Mouse (Mus musculus): ENCODE results near the gene Gne. TPM values are rescaled to one million over a fixed set of nuclear protein-coding genes. Genes with fewer than 3 reads are reported as not detected.

The Gne gene
- total and polyA plus RNA-seq, 2 experiments from 2014 or later, result 24.2 to 44.0 TPM

- TF ChIP-seq CTCF (IDR thresholded peaks at IDR 0.05; ENCODE audit: low read depth) (0 out of 2 replicates have a peak, but pooled peaks have one; percentile 8), EP300 (IDR thresholded peaks at IDR 0.05; ENCODE audit: low read depth) (peak; percentile 58; the same call in 1 of the 2 replicates)
- H3K27ac ChIP-seq (ENCODE audit: low read depth), result peak overlapping the region; percentile 62
- H3K4me1 ChIP-seq (ENCODE audit: control insufficient read depth, insufficient read depth), result peaks cover 12% of the 10 kb centered on the region; the same call in 1 of the 2 replicates
- H3K36me3 ChIP-seq (replicated peaks; ENCODE audit: control insufficient read depth, insufficient read depth, low read length), result no peaks in the 10 kb centered on the region
- H3K9ac ChIP-seq (replicated peaks; ENCODE audit: low read depth, low read length), result no peak overlapping the region
- H3K4me3 ChIP-seq (ENCODE audit: low read depth, low read length), result no peak overlapping the region
- H3K9me3 ChIP-seq (replicated peaks; ENCODE audit: control insufficient read depth, low read length), result no peaks in the 10 kb centered on the region
- DNase-seq (ENCODE audit: low spot score) (peak; percentile 62), ATAC-seq (ENCODE audit: insufficient read depth, low read depth) (peak; percentile 80)
- H3K4me2 ChIP-seq (ENCODE audit: low read depth, low read length), result peak overlapping the region; percentile 15; the same call in 1 of the 2 replicates
- no peaks in the 10 kb centered on the region for H3K27me3 ChIP-seq (ENCODE audit: control insufficient read depth, insufficient read depth, low read length)
- WGBS, result 9% methylated on average over 4 of the region's 4 CpGs
Measured at GRCm38 (mm10) chr4:44112741-44113140, 28.8 kb upstream of the Gne start.

- TF ChIP-seq EP300 (IDR thresholded peaks at IDR 0.05; ENCODE audit: low read depth) (no peak), CTCF (IDR thresholded peaks at IDR 0.05; ENCODE audit: low read depth) (no peak)
- Histone ChIP-seq H3K4me1 (ENCODE audit: control insufficient read depth, insufficient read depth) (peaks cover 15% of the 10 kb centered on the region), H3K27me3 (ENCODE audit: control insufficient read depth, insufficient read depth, low read length) (no peaks in the 10 kb centered on the region), H3K36me3 (replicated peaks; ENCODE audit: control insufficient read depth, insufficient read depth, low read length) (no peaks in the 10 kb centered on the region), H3K27ac (ENCODE audit: low read depth) (no peak overlapping the region), H3K9me3 (replicated peaks; ENCODE audit: control insufficient read depth, low read length) (no peaks in the 10 kb centered on the region), H3K4me2 (ENCODE audit: low read depth, low read length) (no peak overlapping the region), H3K9ac (replicated peaks; ENCODE audit: low read depth, low read length) (no peak overlapping the region), H3K4me3 (ENCODE audit: low read depth, low read length) (no peak overlapping the region)
- 83% methylated on average over 7 of the region's 7 CpGs for WGBS
- no peak for DNase-seq (ENCODE audit: low spot score)
- no peak for ATAC-seq (ENCODE audit: insufficient read depth, low read depth)
Measured at GRCm38 (mm10) chr4:44110771-44111170, 26.8 kb upstream of the Gne start.

- Histone ChIP-seq H3K36me3 (replicated peaks; ENCODE audit: control insufficient read depth, insufficient read depth, low read length) (no peaks in the 10 kb centered on the region), H3K4me1 (ENCODE audit: control insufficient read depth, insufficient read depth) (peaks cover 11% of the 10 kb centered on the region), H3K4me3 (ENCODE audit: low read depth, low read length) (no peak overlapping the region), H3K27ac (ENCODE audit: low read depth) (0 out of 2 replicates have a peak overlapping the region, but pooled peaks have one; percentile 6), H3K27me3 (ENCODE audit: control insufficient read depth, insufficient read depth, low read length) (no peaks in the 10 kb centered on the region), H3K9ac (replicated peaks; ENCODE audit: low read depth, low read length) (no peak overlapping the region), H3K4me2 (ENCODE audit: low read depth, low read length) (no peak overlapping the region), H3K9me3 (replicated peaks; ENCODE audit: control insufficient read depth, low read length) (no peaks in the 10 kb centered on the region)
- WGBS, result 92% methylated on average over 6 of the region's 6 CpGs
- no peak for TF ChIP-seq CTCF (IDR thresholded peaks at IDR 0.05; ENCODE audit: low read depth)
- TF ChIP-seq EP300 (IDR thresholded peaks at IDR 0.05; ENCODE audit: low read depth), result no peak
- ATAC-seq (ENCODE audit: insufficient read depth, low read depth), result no peak
- DNase-seq (ENCODE audit: low spot score), result no peak
Measured at GRCm38 (mm10) chr4:44108297-44108696, 24.3 kb upstream of the Gne start.

GRCm38 (mm10) chr4:44107339-44107738 lies 23.4 kb upstream of the Gne start:
- 0 out of 2 replicates have a peak, but pooled peaks have one; percentile 5 for TF ChIP-seq CTCF (IDR thresholded peaks at IDR 0.05; ENCODE audit: low read depth)
- no peak for TF ChIP-seq EP300 (IDR thresholded peaks at IDR 0.05; ENCODE audit: low read depth)
- Histone ChIP-seq H3K4me1 (ENCODE audit: control insufficient read depth, insufficient read depth) (peaks cover 4% of the 10 kb centered on the region; the same call in 1 of the 2 replicates), H3K27ac (ENCODE audit: low read depth) (peak overlapping the region; percentile 77), H3K9ac (replicated peaks; ENCODE audit: low read depth, low read length) (no peak overlapping the region), H3K36me3 (replicated peaks; ENCODE audit: control insufficient read depth, insufficient read depth, low read length) (no peaks in the 10 kb centered on the region), H3K27me3 (ENCODE audit: control insufficient read depth, insufficient read depth, low read length) (no peaks in the 10 kb centered on the region), H3K4me3 (ENCODE audit: low read depth, low read length) (no peak overlapping the region), H3K4me2 (ENCODE audit: low read depth, low read length) (peak overlapping the region; percentile 42; the same call in 1 of the 2 replicates), H3K9me3 (replicated peaks; ENCODE audit: control insufficient read depth, low read length) (no peaks in the 10 kb centered on the region)
- ATAC-seq (ENCODE audit: insufficient read depth, low read depth) (peak; percentile 38; the same call in 1 of the 2 replicates), DNase-seq (ENCODE audit: low spot score) (peak; percentile 10)
- WGBS, result 30% methylated on average over 6 of the region's 6 CpGs

- DNase-seq (ENCODE audit: low spot score), result peak; percentile 49
- ATAC-seq (ENCODE audit: insufficient read depth, low read depth), result peak; percentile 62
- peak overlapping the region; percentile 25 for H3K4me3 ChIP-seq (ENCODE audit: low read depth, low read length)
- H3K27me3 ChIP-seq (ENCODE audit: control insufficient read depth, insufficient read depth, low read length), result no peaks in the 10 kb centered on the region
- H3K9ac ChIP-seq (replicated peaks; ENCODE audit: low read depth, low read length), result no peak overlapping the region
- peaks cover 3% of the 10 kb centered on the region; the same call in 1 of the 2 replicates for H3K4me1 ChIP-seq (ENCODE audit: control insufficient read depth, insufficient read depth)
- TF ChIP-seq EP300 (IDR thresholded peaks at IDR 0.05; ENCODE audit: low read depth), result no peak
- no peak for TF ChIP-seq CTCF (IDR thresholded peaks at IDR 0.05; ENCODE audit: low read depth)
- no peaks in the 10 kb centered on the region for H3K9me3 ChIP-seq (replicated peaks; ENCODE audit: control insufficient read depth, low read length)
- peak overlapping the region; percentile 77 for H3K27ac ChIP-seq (ENCODE audit: low read depth)
- WGBS, result 20% methylated on average over 18 of the region's 18 CpGs
- H3K36me3 ChIP-seq (replicated peaks; ENCODE audit: control insufficient read depth, insufficient read depth, low read length), result no peaks in the 10 kb centered on the region
- peak overlapping the region; percentile 42 for H3K4me2 ChIP-seq (ENCODE audit: low read depth, low read length)
Measured at GRCm38 (mm10) chr4:44106297-44106821, 22.4 kb upstream of the Gne start.
